Comparison of ENCODE assay signal across 9 mouse cellular contexts in the genomic region with DNA sequence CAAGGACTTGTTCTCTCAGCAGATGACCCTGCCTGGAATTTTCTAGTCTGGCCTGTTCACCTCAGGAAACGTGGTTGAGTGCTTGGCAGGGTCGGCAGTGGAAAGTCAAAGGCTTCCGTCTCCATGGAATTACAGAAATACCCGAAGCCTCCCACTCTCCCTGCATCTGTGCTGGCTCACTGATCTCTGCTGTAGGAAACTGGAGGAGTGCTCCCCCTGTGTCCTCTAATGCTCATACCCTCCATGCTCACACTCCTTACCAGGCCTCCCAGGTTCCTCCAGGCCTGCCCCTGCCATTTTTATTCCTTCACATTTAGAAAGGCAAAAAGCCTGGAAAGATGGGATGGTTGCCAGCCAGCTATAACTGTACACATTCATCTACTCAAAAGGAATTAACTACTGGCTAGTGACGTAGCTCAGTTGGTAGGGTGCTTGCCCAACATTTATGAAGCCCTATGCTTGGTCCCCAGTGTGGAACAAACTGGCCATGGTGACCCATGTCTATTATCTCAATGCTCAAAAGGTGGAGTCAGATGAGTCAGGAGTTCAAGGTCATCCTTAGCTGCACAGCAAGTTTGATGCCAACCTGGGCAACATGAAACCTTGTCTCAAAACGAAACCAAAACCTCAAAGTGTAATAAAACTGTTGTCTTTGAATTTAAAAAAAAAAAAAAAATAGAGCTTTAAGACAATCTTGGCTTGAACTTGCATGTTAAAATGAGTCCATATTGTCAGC. TPM values are rescaled to one million over a fixed set of nuclear protein-coding genes. Genes with fewer than 3 reads are reported as not detected.
DNase-seq lines count a peak whose midpoint lies in the region; ATAC-seq and TF ChIP-seq lines count a peak whose summit lies in the region.
"Had no signal": no experiment of that assay in that cellular context is flagged by ENCODE, and none has a peak within 500 bp of the region (broad histone marks: within the 10 kb centered on the region; RNA-seq: fewer than 3 reads in every experiment).

No protein-coding gene starts in this region.

- WGBS in liver, adult 2 months, result 69% methylated on average over 6 of the region's 6 CpGs
- 65% methylated on average over 6 of the region's 6 CpGs for WGBS in midbrain, embryonic 14.5 days

- H3K4me3 ChIP-seq in liver, adult 2 months (ENCODE audit: insufficient read depth, low read depth, low read length), result no peak overlapping the region
- H3K4me3 ChIP-seq in midbrain, embryonic 14.5 days (replicated peaks; ENCODE audit: low read depth, low read length), result no peak overlapping the region
- H3K4me3 ChIP-seq: forebrain, embryonic 10.5 days had no signal

- no peak overlapping the region for H3K4me2 ChIP-seq in midbrain, embryonic 14.5 days (ENCODE audit: low read length)

- intact Hi-C loops in heart, postnatal 25 days (cut with DNase I), result loop anchor here (5.0 kb wide), 1 partner anchor 74 kb away; a partner anchor contains a TSS

- H3K27me3 ChIP-seq in liver, adult 2 months (ENCODE audit: control insufficient read depth, insufficient read depth, low read length), result no peaks in the 10 kb centered on the region
- H3K27me3 ChIP-seq in midbrain, embryonic 14.5 days (ENCODE audit: control insufficient read depth, insufficient read depth, low read length), result no peaks in the 10 kb centered on the region

- no peak for ATAC-seq in midbrain, embryonic 14.5 days (ENCODE audit: low FRiP score, low TSS enrichment)

- no peaks in the 10 kb centered on the region for H3K9me3 ChIP-seq in midbrain, embryonic 14.5 days (ENCODE audit: control insufficient read depth, low read length)
- H3K9me3 ChIP-seq: forebrain, embryonic 10.5 days had no signal

- TF ChIP-seq POLR2A in liver, adult 2 months (IDR thresholded peaks at IDR 0.05; ENCODE audit: extremely low read depth, insufficient read depth, low read length), result no peak

- no peaks in the 10 kb centered on the region for H3K79me2 ChIP-seq in liver, adult 2 months (ENCODE audit: control insufficient read depth, insufficient read depth, low read length)

- no peak overlapping the region for H3K9ac ChIP-seq in liver, adult 2 months (ENCODE audit: low read depth, low read length)
- no peak overlapping the region for H3K9ac ChIP-seq in midbrain, embryonic 14.5 days (replicated peaks; ENCODE audit: low read length)

- DNase-seq in liver, adult 2 months (ENCODE audit: extremely low read depth, low read depth, low spot score), result peak; percentile 75
- no peak for DNase-seq in liver
- DNase-seq in brain, adult 2 months (ENCODE audit: low read depth, low spot score), result peak; percentile 51
- DNase-seq in heart, postnatal 25 days (ENCODE audit: low spot score), result peak; percentile 49
- DNase-seq in midbrain, embryonic 14.5 days, result no peak
- DNase-seq in layer of hippocampus, postnatal 14 days (ENCODE audit: low spot score in 2 of 2), result no peak
- DNase-seq in adrenal gland, adult 18-20 months (ENCODE audit: low spot score in 2 of 2), result no peak
- no peak for DNase-seq in cerebellum, postnatal 10 days

- peaks cover 16% of the 10 kb centered on the region for H3K4me1 ChIP-seq in liver, adult 2 months (ENCODE audit: control insufficient read depth, insufficient read depth, low read length)
- H3K4me1 ChIP-seq in midbrain, embryonic 14.5 days (ENCODE audit: control insufficient read depth, insufficient read depth, low read length), result peaks cover 29% of the 10 kb centered on the region

- H3K27ac ChIP-seq in liver, adult 2 months (replicated peaks; ENCODE audit: insufficient read depth, low read depth, low read length), result no peak overlapping the region; the same call in 1 of the 2 replicates
- H3K27ac ChIP-seq in midbrain, embryonic 14.5 days (replicated peaks; ENCODE audit: low read depth, low read length), result 0 out of 2 replicates have a peak overlapping the region, but pooled peaks have one; percentile 57

- H3K36me3 ChIP-seq in liver, adult 2 months (ENCODE audit: control insufficient read depth, insufficient read depth, low read length), result no peaks in the 10 kb centered on the region
- H3K36me3 ChIP-seq in midbrain, embryonic 14.5 days (ENCODE audit: control insufficient read depth, insufficient read depth, low read length), result no peaks in the 10 kb centered on the region
- H3K36me3 ChIP-seq: forebrain, embryonic 10.5 days had no signal

- no peak for TF ChIP-seq CTCF in liver, adult 2 months (IDR thresholded peaks at IDR 0.05; ENCODE audit: low read depth, low read length)

RNA-seq across cellular contexts. Expression of a gene that starts 10.7 kb away (rescaled TPM):
- not detected in 2 replicates for total RNA-seq in liver, adult 2 months (2014; rRNA removed)
- polyA plus RNA-seq in liver, adult 2 months (2012; rRNA removed), result not detected in 2 replicates
- not detected for total RNA-seq in heart, postnatal 25 days (2021)
- polyA plus RNA-seq in midbrain, embryonic 14.5 days (2014; fragmentation: Nextera tagmentation; extraction: Ambion mirVana), result 0.98 and 1.1 TPM in 2 replicates
- under 1 TPM; 0.41 to 0.83 TPM for total RNA-seq in layer of hippocampus, postnatal 14 days (2021)
- under 1 TPM; 0.26 to 0.27 TPM for total RNA-seq in adrenal gland, adult 18-20 months (2021)

RNA-seq across cellular contexts. Expression of a gene that starts 33.3 kb away (rescaled TPM):
- 3.9 and 4.3 TPM in 2 replicates for total RNA-seq in liver, adult 2 months (2014; rRNA removed)
- polyA plus RNA-seq in liver, adult 2 months (2012; rRNA removed), result 2.2 and 2.8 TPM in 2 replicates
- total RNA-seq in heart, postnatal 25 days (2021), result 1 to 10 TPM; 6.5 to 8.7 TPM
- 3.3 and 8.6 TPM in 2 replicates for polyA plus RNA-seq in midbrain, embryonic 14.5 days (2014; fragmentation: Nextera tagmentation; extraction: Ambion mirVana)
- total RNA-seq in layer of hippocampus, postnatal 14 days (2021), result 1 to 10 TPM; 3.0 to 3.6 TPM
- total RNA-seq in adrenal gland, adult 18-20 months (2021), result 10 to 100 TPM; 43.1 to 57.0 TPM

Comparison
In these comparisons a context has a peak if more than half of its experiments do, and no peak if none do; other contexts are left out.
1. DNase-seq: peak in liver, adult 2 months (single experiment), brain, adult 2 months (single experiment) and heart, postnatal 25 days (single experiment); none in liver (single experiment), midbrain, embryonic 14.5 days (single experiment), layer of hippocampus, postnatal 14 days (0 of 2), adrenal gland, adult 18-20 months (0 of 2) and cerebellum, postnatal 10 days (0 of 2).